Mouse (Mus musculus): ENCODE measurements at regions not wholly inside any gene's neighbourhood (a gene's known extent, or its start where the extent isn't known, plus 50 kb on each side); places are given as distances from the start of the nearest gene placed in this dataset.

- 59% methylated on average over 2 of the region's 2 CpGs for WGBS
- Histone ChIP-seq H3K4me2 (ENCODE audit: low read depth, low read length) (no peak overlapping the region), H3K4me1 (replicated peaks; ENCODE audit: control insufficient read depth, insufficient read depth, low read length) (peaks cover 22% of the 10 kb centered on the region), H3K9me3 (ENCODE audit: control insufficient read depth, low read length) (no peaks in the 10 kb centered on the region), H3K27ac (ENCODE audit: low read length) (no peak overlapping the region), H3K27me3 (ENCODE audit: control insufficient read depth, insufficient read depth, low read depth, low read length) (no peaks in the 10 kb centered on the region), H3K4me3 (ENCODE audit: low read length) (no peak overlapping the region), H3K36me3 (ENCODE audit: control insufficient read depth, insufficient read depth, low read length) (no peaks in the 10 kb centered on the region), H3K9ac (ENCODE audit: low read length) (no peak overlapping the region)
- no peak for ATAC-seq (ENCODE audit: low read depth)
These were observed 61.8 kb upstream of the Boc start for GRCm38 (mm10) chr16:44620536-44620935.

- H3K27ac ChIP-seq (ENCODE audit: low read length) = no peak overlapping the region
- 88% methylated on average over 4 of the region's 4 CpGs for WGBS
- H3K27me3 ChIP-seq (ENCODE audit: control insufficient read depth, insufficient read depth, low read depth, low read length) = no peaks in the 10 kb centered on the region
- peaks cover 19% of the 10 kb centered on the region for H3K4me1 ChIP-seq (replicated peaks; ENCODE audit: control insufficient read depth, insufficient read depth, low read length)
- no peak overlapping the region for H3K4me2 ChIP-seq (ENCODE audit: low read depth, low read length)
- no peak overlapping the region for H3K9ac ChIP-seq (ENCODE audit: low read length)
- H3K9me3 ChIP-seq (ENCODE audit: control insufficient read depth, low read length) = no peaks in the 10 kb centered on the region
- ATAC-seq (ENCODE audit: low read depth) = no peak
- no peak overlapping the region for H3K4me3 ChIP-seq (ENCODE audit: low read length)
- H3K36me3 ChIP-seq (ENCODE audit: control insufficient read depth, insufficient read depth, low read length) = no peaks in the 10 kb centered on the region
These were observed 60.9 kb upstream of the Boc start for GRCm38 (mm10) chr16:44619476-44620103.

- Histone ChIP-seq H3K4me2 (ENCODE audit: low read depth, low read length) (no peak overlapping the region), H3K36me3 (ENCODE audit: control insufficient read depth, insufficient read depth, low read length) (no peaks in the 10 kb centered on the region), H3K9me3 (ENCODE audit: control insufficient read depth, low read length) (no peaks in the 10 kb centered on the region), H3K27me3 (ENCODE audit: control insufficient read depth, insufficient read depth, low read depth, low read length) (no peaks in the 10 kb centered on the region), H3K27ac (ENCODE audit: low read length) (peak overlapping the region; percentile 79), H3K9ac (ENCODE audit: low read length) (no peak overlapping the region), H3K4me1 (replicated peaks; ENCODE audit: control insufficient read depth, insufficient read depth, low read length) (peaks cover 19% of the 10 kb centered on the region), H3K4me3 (ENCODE audit: low read length) (no peak overlapping the region)
- 41% methylated on average over 6 of the region's 6 CpGs for WGBS
- ATAC-seq (ENCODE audit: low read depth) = peak; percentile 41
These were observed 58.3 kb upstream of the Boc start for GRCm38 (mm10) chr16:44617041-44617440.

GRCm38 (mm10) chr16:44616376-44616775 is 57.7 kb upstream of the Boc start:
- ATAC-seq (ENCODE audit: low read depth) = peak; percentile 90
- Histone ChIP-seq H3K36me3 (ENCODE audit: control insufficient read depth, insufficient read depth, low read length) (no peaks in the 10 kb centered on the region), H3K27me3 (ENCODE audit: control insufficient read depth, insufficient read depth, low read depth, low read length) (no peaks in the 10 kb centered on the region), H3K9me3 (ENCODE audit: control insufficient read depth, low read length) (no peaks in the 10 kb centered on the region), H3K4me2 (ENCODE audit: low read depth, low read length) (peak overlapping the region; percentile 30), H3K27ac (ENCODE audit: low read length) (peak overlapping the region; percentile 79), H3K4me1 (replicated peaks; ENCODE audit: control insufficient read depth, insufficient read depth, low read length) (peaks cover 19% of the 10 kb centered on the region), H3K4me3 (ENCODE audit: low read length) (no peak overlapping the region), H3K9ac (ENCODE audit: low read length) (no peak overlapping the region)
- 13% methylated on average over 5 of the region's 5 CpGs for WGBS

GRCm38 (mm10) chr16:44615878-44616206 is 57.1 kb upstream of the Boc start:
- no peaks in the 10 kb centered on the region for H3K27me3 ChIP-seq (ENCODE audit: control insufficient read depth, insufficient read depth, low read depth, low read length)
- H3K9me3 ChIP-seq (ENCODE audit: control insufficient read depth, low read length) = no peaks in the 10 kb centered on the region
- ATAC-seq (ENCODE audit: low read depth) = peak; percentile 69
- H3K4me3 ChIP-seq (ENCODE audit: low read length) = no peak overlapping the region
- no peak overlapping the region for H3K9ac ChIP-seq (ENCODE audit: low read length)
- peak overlapping the region; percentile 30 for H3K4me2 ChIP-seq (ENCODE audit: low read depth, low read length)
- H3K36me3 ChIP-seq (ENCODE audit: control insufficient read depth, insufficient read depth, low read length) = no peaks in the 10 kb centered on the region
- WGBS = 11% methylated on average over 3 of the region's 3 CpGs
- peak overlapping the region; percentile 79 for H3K27ac ChIP-seq (ENCODE audit: low read length)
- peaks cover 19% of the 10 kb centered on the region for H3K4me1 ChIP-seq (replicated peaks; ENCODE audit: control insufficient read depth, insufficient read depth, low read length)

GRCm38 (mm10) chr16:44615172-44615877 is 56.6 kb upstream of the Boc start:
- WGBS = 40% methylated on average over 9 of the region's 9 CpGs
- no peak for ATAC-seq (ENCODE audit: low read depth)
- Histone ChIP-seq H3K9ac (ENCODE audit: low read length) (no peak overlapping the region), H3K4me2 (ENCODE audit: low read depth, low read length) (no peak overlapping the region), H3K36me3 (ENCODE audit: control insufficient read depth, insufficient read depth, low read length) (no peaks in the 10 kb centered on the region), H3K27me3 (ENCODE audit: control insufficient read depth, insufficient read depth, low read depth, low read length) (no peaks in the 10 kb centered on the region), H3K27ac (ENCODE audit: low read length) (peak overlapping the region; percentile 79; the same call in 1 of the 2 replicates), H3K4me1 (replicated peaks; ENCODE audit: control insufficient read depth, insufficient read depth, low read length) (peaks cover 19% of the 10 kb centered on the region), H3K9me3 (ENCODE audit: control insufficient read depth, low read length) (no peaks in the 10 kb centered on the region), H3K4me3 (ENCODE audit: low read length) (no peak overlapping the region)

- Histone ChIP-seq H3K4me1 (replicated peaks; ENCODE audit: control insufficient read depth, insufficient read depth, low read length) (peaks cover 19% of the 10 kb centered on the region), H3K9me3 (ENCODE audit: control insufficient read depth, low read length) (no peaks in the 10 kb centered on the region), H3K36me3 (ENCODE audit: control insufficient read depth, insufficient read depth, low read length) (no peaks in the 10 kb centered on the region), H3K27me3 (ENCODE audit: control insufficient read depth, insufficient read depth, low read depth, low read length) (no peaks in the 10 kb centered on the region), H3K4me2 (ENCODE audit: low read depth, low read length) (no peak overlapping the region), H3K4me3 (ENCODE audit: low read length) (no peak overlapping the region), H3K27ac (ENCODE audit: low read length) (no peak overlapping the region), H3K9ac (ENCODE audit: low read length) (no peak overlapping the region)
- no peak for ATAC-seq (ENCODE audit: low read depth)
- WGBS = 92% methylated on average over 5 of the region's 5 CpGs
These were observed 55.5 kb upstream of the Boc start for GRCm38 (mm10) chr16:44614235-44614634.

GRCm38 (mm10) chr16:44612676-44613075 is 54.0 kb upstream of the Boc start:
- no peak for ATAC-seq (ENCODE audit: low read depth)
- no peaks in the 10 kb centered on the region for H3K27me3 ChIP-seq (ENCODE audit: control insufficient read depth, insufficient read depth, low read depth, low read length)
- no peak overlapping the region for H3K9ac ChIP-seq (ENCODE audit: low read length)
- H3K4me3 ChIP-seq (ENCODE audit: low read length) = no peak overlapping the region
- H3K9me3 ChIP-seq (ENCODE audit: control insufficient read depth, low read length) = no peaks in the 10 kb centered on the region
- H3K27ac ChIP-seq (ENCODE audit: low read length) = no peak overlapping the region
- no peak overlapping the region for H3K4me2 ChIP-seq (ENCODE audit: low read depth, low read length)
- WGBS = 85% methylated on average over 5 of the region's 5 CpGs
- peaks cover 19% of the 10 kb centered on the region for H3K4me1 ChIP-seq (replicated peaks; ENCODE audit: control insufficient read depth, insufficient read depth, low read length)
- H3K36me3 ChIP-seq (ENCODE audit: control insufficient read depth, insufficient read depth, low read length) = no peaks in the 10 kb centered on the region

GRCm38 (mm10) chr16:44611525-44611924 is 52.8 kb upstream of the Boc start:
- Histone ChIP-seq H3K9me3 (ENCODE audit: control insufficient read depth, low read length) (no peaks in the 10 kb centered on the region), H3K36me3 (ENCODE audit: control insufficient read depth, insufficient read depth, low read length) (no peaks in the 10 kb centered on the region), H3K4me2 (ENCODE audit: low read depth, low read length) (no peak overlapping the region), H3K9ac (ENCODE audit: low read length) (no peak overlapping the region), H3K27me3 (ENCODE audit: control insufficient read depth, insufficient read depth, low read depth, low read length) (no peaks in the 10 kb centered on the region), H3K27ac (ENCODE audit: low read length) (no peak overlapping the region), H3K4me1 (replicated peaks; ENCODE audit: control insufficient read depth, insufficient read depth, low read length) (peaks cover 11% of the 10 kb centered on the region), H3K4me3 (ENCODE audit: low read length) (no peak overlapping the region)
- WGBS = 74% methylated on average over 6 of the region's 6 CpGs
- ATAC-seq (ENCODE audit: low read depth) = no peak

Measured in lung, embryonic 16.5 days (tissue).